Mouse (Mus musculus): ENCODE data around the gene Prkaa1. TPM values are rescaled to one million over a fixed set of nuclear protein-coding genes. Genes with fewer than 3 reads are reported as not detected.

Gene Prkaa1
- 14.6 and 16.2 TPM in 2 replicates for polyA plus RNA-seq (2016; fragmentation: Nextera tagmentation; extraction: Ambion mirVana)

DNA sequence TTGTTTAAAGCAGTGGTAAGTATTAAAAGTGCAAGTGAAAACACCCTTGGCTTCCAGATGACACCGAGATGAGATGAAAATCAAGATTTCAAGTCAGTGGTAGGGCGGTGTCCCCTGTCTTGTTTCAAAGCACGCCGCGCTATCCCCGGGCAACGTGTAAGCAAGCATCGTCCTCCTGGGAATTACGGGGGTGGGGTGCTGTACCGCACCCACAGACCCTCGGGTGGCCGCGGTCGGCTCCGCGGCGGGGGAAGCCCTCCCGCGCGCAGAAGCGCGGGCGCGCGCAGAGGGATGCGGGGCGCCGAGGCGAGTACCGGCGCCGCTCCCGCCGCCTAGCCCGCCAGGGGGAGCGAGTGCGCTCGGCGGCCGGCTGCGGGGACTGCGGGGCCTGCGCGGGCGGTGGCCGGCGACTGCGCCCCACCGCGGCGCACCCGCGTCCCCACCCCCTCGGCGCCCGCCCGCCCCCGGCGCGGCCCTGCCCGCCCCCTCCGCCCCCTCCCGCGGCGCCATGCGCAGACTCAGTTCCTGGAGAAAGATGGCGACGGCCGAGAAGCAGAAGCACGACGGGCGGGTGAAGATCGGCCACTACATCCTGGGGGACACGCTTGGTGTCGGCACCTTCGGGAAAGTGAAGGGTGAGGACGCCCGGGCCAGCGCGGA, at the start of gene Prkaa1:
TSS of gene Prkaa1 (plus strand) at position 501 of the 660 bp plus-strand sequence.
- ATAC-seq (ENCODE audit: low FRiP score, low read depth): peak; percentile 92
- Histone ChIP-seq H3K36me3 (no peaks in the 10 kb centered on the region), H3K27me3 (no peaks in the 10 kb centered on the region), H3K27ac (replicated peaks) (peak within 1 kb of the TSS; percentile 92), H3K9me3 (no peaks in the 10 kb centered on the region), H3K4me3 (peak within 1 kb of the TSS; percentile 83), H3K4me1 (peaks cover 15% of the 10 kb centered on the region), H3K9ac (replicated peaks) (peak within 1 kb of the TSS; percentile 82), H3K4me2 (replicated peaks) (peak within 1 kb of the TSS; percentile 70)
- WGBS: under 1% methylated on average over 37 of the region's 80 CpGs

DNA sequence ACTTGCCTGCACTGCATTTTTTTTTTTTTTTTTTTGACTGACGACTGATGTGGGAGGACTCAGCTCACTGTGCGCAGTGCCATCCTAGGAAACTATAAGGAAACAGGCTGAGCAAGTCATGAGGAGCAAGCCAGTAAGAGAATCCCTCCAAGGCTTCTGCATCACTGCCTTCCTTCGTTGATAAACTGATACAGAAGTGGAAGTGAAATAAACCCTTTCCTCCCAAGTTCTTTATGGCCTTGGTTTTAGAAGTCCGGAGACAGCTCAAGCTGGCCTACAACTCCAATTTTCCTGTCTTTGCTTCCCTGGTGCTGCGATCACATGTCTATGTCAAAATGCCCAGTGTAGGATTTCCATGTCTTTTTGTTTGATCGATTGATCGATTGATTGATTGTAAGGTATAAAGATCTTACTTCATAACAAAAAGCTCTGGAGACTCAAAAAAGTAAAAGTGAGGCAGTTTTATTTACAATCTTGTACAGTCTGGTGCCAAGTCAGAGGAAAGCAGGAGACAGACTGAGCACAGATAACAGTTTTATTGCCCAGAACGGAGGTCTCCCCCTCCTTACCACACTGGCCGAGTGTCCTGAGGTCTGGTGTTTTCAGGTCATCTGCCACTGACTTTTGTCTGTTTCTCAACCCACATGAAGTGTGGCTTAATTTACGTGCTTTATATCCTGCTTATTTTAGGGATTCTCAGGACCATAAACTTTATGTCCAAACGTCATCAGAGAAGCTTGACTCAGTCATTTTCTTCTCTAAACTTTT, 47.9 kb upstream of the Prkaa1 start:
- no peak overlapping the region for H3K9ac ChIP-seq (replicated peaks)
- H3K27me3 ChIP-seq: no peaks in the 10 kb centered on the region
- no peak overlapping the region for H3K27ac ChIP-seq (replicated peaks)
- no peaks in the 10 kb centered on the region for H3K9me3 ChIP-seq
- no peaks in the 10 kb centered on the region for H3K36me3 ChIP-seq
- no peak overlapping the region for H3K4me2 ChIP-seq (replicated peaks)
- H3K4me3 ChIP-seq: no peak overlapping the region
- no peak for ATAC-seq (ENCODE audit: low FRiP score, low read depth)
- H3K4me1 ChIP-seq: no peaks in the 10 kb centered on the region
- WGBS: 90% methylated on average over 11 of the region's 11 CpGs

DNA sequence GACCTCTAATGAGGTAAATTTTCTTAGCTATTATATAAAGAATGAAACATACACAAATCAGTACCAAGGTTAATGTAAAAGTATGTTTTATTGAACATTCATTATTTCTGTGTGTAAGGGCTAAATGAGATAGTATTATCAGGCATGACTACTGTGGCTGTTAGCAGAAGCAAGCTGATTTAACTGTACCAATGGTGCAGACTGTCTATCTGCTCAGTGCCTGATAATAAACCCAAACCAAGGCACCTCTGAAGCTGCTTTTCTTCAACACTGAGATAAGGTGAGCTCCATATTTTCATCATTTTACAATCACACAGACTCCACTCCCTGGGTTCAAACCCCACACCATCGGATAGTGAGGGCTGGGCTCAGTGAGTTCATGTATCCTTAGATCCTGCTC, 46.3 kb upstream of the Prkaa1 start:
- no peak for ATAC-seq (ENCODE audit: low FRiP score, low read depth)

DNA sequence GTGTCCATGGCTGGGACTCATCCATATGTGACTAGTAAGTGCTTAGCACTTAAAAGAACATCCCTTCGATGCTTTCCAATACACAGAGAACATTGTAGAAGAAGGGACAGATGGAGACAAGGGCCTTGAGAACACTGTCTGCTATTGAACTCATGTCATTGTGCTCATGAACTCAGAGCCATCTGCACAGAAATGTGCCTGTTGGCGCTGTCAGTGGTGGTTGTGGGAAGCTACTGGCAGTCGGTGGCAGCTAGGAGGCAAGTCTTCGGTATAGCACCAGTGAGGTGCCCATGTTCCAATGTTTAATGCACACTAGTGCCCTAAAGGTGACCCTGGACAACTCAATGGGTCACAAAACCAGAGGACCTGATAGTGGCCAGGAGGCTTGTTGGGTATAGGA, 41.3 kb upstream of the Prkaa1 start:
- Histone ChIP-seq H3K27me3 (no peaks in the 10 kb centered on the region), H3K4me3 (no peak overlapping the region), H3K36me3 (no peaks in the 10 kb centered on the region), H3K4me1 (no peaks in the 10 kb centered on the region), H3K9me3 (no peaks in the 10 kb centered on the region), H3K27ac (replicated peaks) (no peak overlapping the region), H3K4me2 (replicated peaks) (no peak overlapping the region), H3K9ac (replicated peaks) (no peak overlapping the region)
- no peak for ATAC-seq (ENCODE audit: low FRiP score, low read depth)
- 93% methylated on average over 4 of the region's 4 CpGs for WGBS

More for the DNA sequence above, 46.3 kb upstream of the Prkaa1 start:
- Histone ChIP-seq H3K4me2 (replicated peaks) (no peak overlapping the region), H3K9ac (replicated peaks) (no peak overlapping the region), H3K4me3 (no peak overlapping the region), H3K36me3 (no peaks in the 10 kb centered on the region), H3K9me3 (no peaks in the 10 kb centered on the region), H3K27me3 (no peaks in the 10 kb centered on the region), H3K4me1 (no peaks in the 10 kb centered on the region), H3K27ac (replicated peaks) (no peak overlapping the region)
- 100% methylated on average over 1 of the region's 1 CpGs for WGBS

- no peak for ATAC-seq (ENCODE audit: low FRiP score, low read depth)
- H3K36me3 ChIP-seq: no peaks in the 10 kb centered on the region
- no peaks in the 10 kb centered on the region for H3K4me1 ChIP-seq
- no peaks in the 10 kb centered on the region for H3K27me3 ChIP-seq
- H3K9ac ChIP-seq (replicated peaks): no peak overlapping the region
- no peak overlapping the region for H3K4me3 ChIP-seq
- WGBS: 84% methylated on average over 6 of the region's 6 CpGs
- H3K4me2 ChIP-seq (replicated peaks): no peak overlapping the region
- H3K27ac ChIP-seq (replicated peaks): no peak overlapping the region
- H3K9me3 ChIP-seq: no peaks in the 10 kb centered on the region
Measured at GRCm38 (mm10) chr15:5105891-5106290, 37.8 kb upstream of the Prkaa1 start.

DNA sequence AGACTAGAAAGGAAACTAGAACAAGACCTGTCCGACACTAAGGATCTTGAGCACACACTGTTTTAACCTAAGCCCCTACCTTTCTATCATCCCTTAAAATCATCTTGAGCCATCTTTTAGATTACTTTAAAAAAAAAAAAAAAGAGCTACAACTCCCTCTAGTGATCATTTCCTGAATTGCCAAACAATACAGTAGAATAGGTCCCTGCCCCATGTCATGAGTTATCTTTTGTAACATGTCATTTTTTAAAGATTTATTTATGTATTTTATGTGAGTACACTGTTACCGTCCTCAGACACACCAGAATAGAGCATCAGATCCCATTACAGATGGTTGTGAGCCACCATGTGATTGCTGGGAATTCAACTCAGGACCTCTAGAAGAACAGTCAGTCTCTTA, 37.4 kb upstream of the Prkaa1 start:
- Histone ChIP-seq H3K27me3 (no peaks in the 10 kb centered on the region), H3K27ac (replicated peaks) (no peak overlapping the region), H3K4me3 (no peak overlapping the region), H3K36me3 (no peaks in the 10 kb centered on the region), H3K9me3 (no peaks in the 10 kb centered on the region), H3K9ac (replicated peaks) (no peak overlapping the region), H3K4me2 (replicated peaks) (no peak overlapping the region), H3K4me1 (no peaks in the 10 kb centered on the region)
- WGBS: 54% methylated on average over 2 of the region's 2 CpGs
- ATAC-seq (ENCODE audit: low FRiP score, low read depth): peak; percentile 60; the same call in 1 of the 2 replicates

DNA sequence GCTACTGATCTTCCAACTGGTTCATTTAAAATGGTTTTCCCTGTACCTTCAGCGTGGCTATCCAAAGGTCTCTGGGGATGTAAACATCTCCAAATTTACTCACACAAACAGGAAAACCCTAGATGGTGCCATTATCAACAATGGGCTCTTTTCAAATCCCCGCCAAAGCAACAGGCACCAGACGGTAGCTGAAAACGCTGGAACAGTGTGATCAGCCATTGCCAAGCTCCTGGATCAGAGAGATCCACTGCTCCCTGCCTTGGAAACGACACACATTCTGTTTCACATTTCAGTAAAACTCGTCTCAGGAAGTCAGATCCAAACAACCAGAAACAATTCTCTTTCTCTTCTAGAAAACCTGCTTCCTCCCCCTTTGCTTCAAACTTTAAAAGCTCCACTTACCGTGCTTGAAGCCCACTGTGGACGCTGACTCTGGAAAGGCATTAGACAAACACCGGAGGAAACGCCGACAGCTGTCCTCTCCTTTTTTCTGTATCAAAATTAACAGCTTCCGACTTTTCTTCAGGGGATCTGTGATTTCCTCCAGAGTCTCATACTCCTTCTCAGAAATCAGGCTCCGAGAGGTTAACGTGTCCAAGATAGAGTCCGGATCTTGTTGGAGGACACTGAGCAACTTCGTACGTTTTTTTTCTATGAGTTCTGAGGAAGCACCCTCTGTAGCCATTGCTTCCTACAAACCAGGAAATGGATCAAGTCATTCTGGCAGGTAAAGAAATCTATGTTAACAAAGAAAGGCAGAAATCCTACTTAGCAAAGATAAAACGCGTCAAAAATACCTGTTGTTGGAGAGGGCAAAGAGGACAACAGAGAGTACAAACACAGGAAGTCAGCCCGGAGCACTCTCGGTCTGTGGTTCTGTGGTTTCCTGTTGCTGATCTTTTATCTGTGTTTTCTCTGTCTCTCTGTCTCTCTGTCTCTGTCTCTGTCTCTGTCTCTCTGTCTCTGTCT, 35.7 kb upstream of the Prkaa1 start, which contains the start of gene Card6:
TSS of gene Card6 (minus strand) at position 854 of the 969 bp plus-strand sequence.
- H3K36me3 ChIP-seq: no peaks in the 10 kb centered on the region
- ATAC-seq (ENCODE audit: low FRiP score, low read depth): no peak
- H3K27me3 ChIP-seq: no peaks in the 10 kb centered on the region
- H3K4me3 ChIP-seq: no peak within 1 kb of the TSS
- no peaks in the 10 kb centered on the region for H3K9me3 ChIP-seq
- H3K4me1 ChIP-seq: no peaks in the 10 kb centered on the region
- H3K4me2 ChIP-seq (replicated peaks): no peak within 1 kb of the TSS
- H3K9ac ChIP-seq (replicated peaks): no peak within 1 kb of the TSS
- H3K27ac ChIP-seq (replicated peaks): no peak within 1 kb of the TSS
- WGBS: 73% methylated on average over 21 of the region's 21 CpGs

DNA sequence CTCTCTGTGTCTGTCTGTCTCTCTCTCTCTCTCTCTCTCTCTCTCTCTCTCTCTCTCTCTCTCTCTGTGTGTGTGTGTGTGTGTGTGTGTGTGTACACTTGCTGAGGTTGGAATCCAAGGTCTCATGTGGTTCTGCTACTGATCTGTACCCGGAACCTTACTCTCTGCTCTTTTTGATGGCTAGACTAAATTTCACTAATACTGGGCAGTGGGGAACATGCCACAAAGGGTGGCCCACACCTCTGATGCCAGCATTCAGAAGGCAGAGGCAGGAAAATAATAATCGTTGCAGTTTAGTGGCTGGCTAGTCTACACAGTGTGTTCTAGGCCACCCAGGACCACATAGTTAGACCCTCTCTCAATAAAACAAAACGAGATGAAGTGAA, 35.0 kb upstream of the Prkaa1 start:
- Histone ChIP-seq H3K9me3 (no peaks in the 10 kb centered on the region), H3K9ac (replicated peaks) (no peak overlapping the region), H3K36me3 (no peaks in the 10 kb centered on the region), H3K4me3 (no peak overlapping the region), H3K4me1 (no peaks in the 10 kb centered on the region), H3K27ac (replicated peaks) (no peak overlapping the region), H3K4me2 (replicated peaks) (no peak overlapping the region), H3K27me3 (no peaks in the 10 kb centered on the region)
- ATAC-seq (ENCODE audit: low FRiP score, low read depth): no peak
- WGBS: 80% methylated on average over 3 of the region's 3 CpGs

- no peak for ATAC-seq (ENCODE audit: low FRiP score, low read depth)
- no peaks in the 10 kb centered on the region for H3K9me3 ChIP-seq
- peaks cover 3% of the 10 kb centered on the region for H3K36me3 ChIP-seq
- no peak overlapping the region for H3K9ac ChIP-seq (replicated peaks)
- no peak overlapping the region for H3K27ac ChIP-seq (replicated peaks)
- H3K27me3 ChIP-seq: no peaks in the 10 kb centered on the region
- no peak overlapping the region for H3K4me3 ChIP-seq
- 79% methylated on average over 3 of the region's 3 CpGs for WGBS
- H3K4me2 ChIP-seq (replicated peaks): no peak overlapping the region
- peaks cover 11% of the 10 kb centered on the region for H3K4me1 ChIP-seq
Measured at GRCm38 (mm10) chr15:5112651-5113050, 31.0 kb upstream of the Prkaa1 start.

DNA sequence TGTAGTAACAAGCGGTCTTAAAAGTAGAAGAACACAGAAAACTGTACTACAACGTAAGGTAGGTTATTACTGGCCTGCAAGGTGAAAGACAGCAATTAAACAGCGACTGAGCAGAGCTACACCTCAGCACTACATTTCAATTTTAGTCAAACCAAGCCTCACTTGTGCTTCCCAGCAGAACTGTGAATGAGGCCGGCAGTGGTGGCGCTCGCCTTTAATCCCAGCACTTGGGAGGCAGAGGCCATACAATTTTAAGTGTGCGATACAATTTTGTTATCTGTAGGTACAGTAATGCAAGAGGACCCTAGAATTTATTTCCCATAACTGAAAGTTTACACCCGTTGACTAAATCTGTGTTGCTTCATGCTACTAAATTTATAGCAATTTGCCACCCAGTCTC, 28.5 kb upstream of the Prkaa1 start:
- no peaks in the 10 kb centered on the region for H3K27me3 ChIP-seq
- peak overlapping the region; percentile 86 for H3K4me3 ChIP-seq
- no peak overlapping the region for H3K27ac ChIP-seq (replicated peaks)
- H3K4me2 ChIP-seq (replicated peaks): peak overlapping the region; percentile 75
- no peak for ATAC-seq (ENCODE audit: low FRiP score, low read depth)
- H3K9ac ChIP-seq (replicated peaks): peak overlapping the region; percentile 62; the same call in 1 of the 2 replicates
- no peaks in the 10 kb centered on the region for H3K9me3 ChIP-seq
- H3K36me3 ChIP-seq: peaks cover 28% of the 10 kb centered on the region
- peaks cover 16% of the 10 kb centered on the region for H3K4me1 ChIP-seq
- WGBS: 68% methylated on average over 8 of the region's 8 CpGs

DNA sequence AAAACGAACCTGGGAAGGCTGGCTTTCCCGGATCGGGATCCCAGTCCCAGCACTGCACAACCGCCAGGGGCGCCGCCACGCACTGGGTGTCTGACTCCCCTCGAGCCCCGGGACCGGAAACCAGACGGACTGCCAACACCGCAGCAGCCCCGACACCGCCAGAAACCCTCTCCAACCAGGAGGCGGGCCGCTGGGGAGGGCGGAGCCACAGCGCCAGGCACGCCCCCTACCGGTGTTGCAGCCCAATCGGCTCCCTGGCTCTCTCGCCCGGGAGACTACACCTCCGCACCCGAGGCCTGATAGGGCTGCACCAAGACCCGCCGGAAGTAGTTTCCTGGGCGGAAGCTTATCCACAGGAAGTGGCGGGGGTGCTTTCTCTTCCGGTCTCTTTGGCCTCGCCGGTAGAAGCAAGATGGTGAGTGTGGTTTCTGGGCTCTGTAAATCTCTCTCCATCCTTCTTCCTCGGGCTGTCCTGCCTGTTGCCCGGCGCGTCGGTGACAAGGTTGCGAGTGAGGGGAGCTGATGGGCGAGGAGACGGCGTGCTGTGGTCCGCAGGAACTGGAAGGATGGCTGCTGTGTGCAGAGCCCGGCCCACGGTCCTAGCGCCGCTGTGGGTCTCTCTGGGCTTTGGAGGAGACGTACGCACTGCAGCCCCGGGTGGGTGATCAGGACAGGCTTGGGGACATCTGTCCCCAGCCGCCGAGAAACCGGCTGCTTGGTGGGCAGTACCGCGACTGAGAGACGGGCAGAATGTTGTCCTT, 27.2 kb upstream of the Prkaa1 start, which contains the start of gene Rpl37:
TSS of gene Rpl37 (plus strand) at position 376 of the 761 bp plus-strand sequence.
- Histone ChIP-seq H3K4me3 (peak within 1 kb of the TSS; percentile 86), H3K4me1 (peaks cover 16% of the 10 kb centered on the region), H3K9me3 (no peaks in the 10 kb centered on the region), H3K9ac (replicated peaks) (peak within 1 kb of the TSS; percentile 90), H3K27me3 (no peaks in the 10 kb centered on the region), H3K27ac (replicated peaks) (peak within 1 kb of the TSS; percentile 88), H3K36me3 (peaks cover 40% of the 10 kb centered on the region), H3K4me2 (replicated peaks) (peak within 1 kb of the TSS; percentile 75)
- under 1% methylated on average over 50 of the region's 55 CpGs for WGBS
- ATAC-seq (ENCODE audit: low FRiP score, low read depth): peak; percentile 99

Data from midbrain, embryonic 12.5 days (tissue).